In the genomic region with DNA sequence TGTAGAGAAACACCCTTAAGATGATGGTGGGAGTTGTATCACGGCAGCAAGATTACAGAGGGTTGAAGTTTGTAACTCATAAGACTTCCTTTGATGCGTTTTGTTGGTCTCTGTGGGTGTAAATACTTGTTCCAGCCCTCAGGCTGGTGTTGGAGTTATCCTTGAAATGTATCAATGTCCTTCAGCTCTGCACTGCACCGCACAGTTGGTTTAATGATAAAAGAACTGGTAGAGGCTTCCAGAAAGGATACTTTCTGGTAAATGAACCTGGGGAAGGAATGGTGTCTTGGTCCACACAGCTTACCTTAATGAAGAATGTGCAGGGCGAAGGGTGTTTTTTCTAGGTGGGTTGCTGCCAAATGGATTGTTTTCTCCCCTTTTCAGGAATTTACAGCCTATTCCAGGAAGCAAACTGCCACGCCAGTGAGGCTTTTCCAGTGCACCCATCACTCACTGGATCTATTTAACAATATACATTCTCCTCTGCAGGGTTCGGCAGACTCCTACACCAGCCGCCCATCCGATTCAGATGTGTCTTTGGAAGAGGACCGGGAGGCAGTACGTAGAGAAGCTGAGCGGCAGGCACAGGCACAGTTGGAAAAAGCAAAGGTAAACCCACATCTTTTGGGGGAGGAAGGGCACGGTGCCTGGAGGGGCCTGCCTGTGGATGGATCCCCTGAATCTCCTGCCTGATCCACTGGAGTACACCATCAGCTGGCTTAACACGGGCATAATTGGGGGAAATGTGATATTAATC, we compare ENCODE assay signal across 9 mouse cellular contexts.
DNase-seq lines count a peak whose midpoint lies in the region; ATAC-seq and TF ChIP-seq lines count a peak whose summit lies in the region.
"Had no signal": no experiment of that assay in that cellular context is flagged by ENCODE, and none has a peak within 500 bp of the region (broad histone marks: within the 10 kb centered on the region; RNA-seq: fewer than 3 reads in every experiment).

No protein-coding gene starts in this region.

- WGBS in embryonic facial prominence, embryonic 15.5 days = 33% methylated on average over 13 of the region's 13 CpGs
- WGBS in hindbrain, postnatal 0 days = 26% methylated on average over 13 of the region's 13 CpGs
- WGBS in neural tube, embryonic 14.5 days = 37% methylated on average over 13 of the region's 13 CpGs

- H3K27ac ChIP-seq in embryonic facial prominence, embryonic 15.5 days (replicated peaks) = no peak overlapping the region
- peak overlapping the region; percentile 77 for H3K27ac ChIP-seq in hindbrain, postnatal 0 days
- peak overlapping the region; percentile 58 for H3K27ac ChIP-seq in neural tube, embryonic 14.5 days (ENCODE audit: low read depth, low read length)
- H3K27ac ChIP-seq: liver, embryonic 15.5 days had no signal

- DNase-seq in layer of hippocampus, adult 11-12 months (ENCODE audit: low spot score) = peak; percentile 22
- no peak for DNase-seq in layer of hippocampus, adult 9-10 months (ENCODE audit: low spot score)
- peak; percentile 20 for DNase-seq in hindbrain, postnatal 0 days (ENCODE audit: low spot score)
- no peak for DNase-seq in thymus, postnatal 25 days
- no peak for DNase-seq in cerebellum, adult 9-10 months
- DNase-seq in cerebellum, postnatal 36 days = no peak

- peak overlapping the region; percentile 39; the same call in 1 of the 2 replicates for H3K4me2 ChIP-seq in embryonic facial prominence, embryonic 15.5 days (replicated peaks)
- peak overlapping the region; percentile 63 for H3K4me2 ChIP-seq in hindbrain, postnatal 0 days (ENCODE audit: low read depth, low read length)
- H3K4me2 ChIP-seq in neural tube, embryonic 14.5 days (ENCODE audit: low read depth, low read length) = peak overlapping the region; percentile 37
- H3K4me2 ChIP-seq: liver, embryonic 15.5 days had no signal

- no peak overlapping the region for H3K9ac ChIP-seq in embryonic facial prominence, embryonic 15.5 days
- peak overlapping the region; percentile 56 for H3K9ac ChIP-seq in hindbrain, postnatal 0 days (replicated peaks; ENCODE audit: low read length)
- peak overlapping the region; percentile 25; the same call in 1 of the 2 replicates for H3K9ac ChIP-seq in neural tube, embryonic 14.5 days (replicated peaks; ENCODE audit: low read depth, low read length)
- H3K9ac ChIP-seq: liver, embryonic 15.5 days had no signal

- H3K4me1 ChIP-seq in embryonic facial prominence, embryonic 15.5 days = peaks cover 6% of the 10 kb centered on the region; the same call in 1 of the 2 replicates
- H3K4me1 ChIP-seq in hindbrain, postnatal 0 days (ENCODE audit: insufficient read depth, low read length) = peaks cover 9% of the 10 kb centered on the region; the same call in 1 of the 2 replicates
- H3K4me1 ChIP-seq in neural tube, embryonic 14.5 days (ENCODE audit: control insufficient read depth, insufficient read depth, low read length) = peaks cover 10% of the 10 kb centered on the region; the same call in 1 of the 2 replicates
- H3K4me1 ChIP-seq: liver, embryonic 15.5 days had no signal

- no peak overlapping the region for H3K4me3 ChIP-seq in embryonic facial prominence, embryonic 15.5 days (replicated peaks)
- H3K4me3 ChIP-seq in hindbrain, postnatal 0 days (ENCODE audit: low read length) = peak overlapping the region; percentile 42
- peak overlapping the region; percentile 12 for H3K4me3 ChIP-seq in neural tube, embryonic 14.5 days (ENCODE audit: low read depth, low read length)
- H3K4me3 ChIP-seq: liver, embryonic 15.5 days had no signal

- TF ChIP-seq CTCF in hindbrain, postnatal 0 days (IDR thresholded peaks at IDR 0.05; ENCODE audit: low read depth) = no peak

- no peaks in the 10 kb centered on the region for H3K27me3 ChIP-seq in embryonic facial prominence, embryonic 15.5 days
- no peaks in the 10 kb centered on the region for H3K27me3 ChIP-seq in hindbrain, postnatal 0 days (ENCODE audit: insufficient read depth, low read length)
- H3K27me3 ChIP-seq in neural tube, embryonic 14.5 days (ENCODE audit: control insufficient read depth, insufficient read depth, low read length) = no peaks in the 10 kb centered on the region
- H3K27me3 ChIP-seq: liver, embryonic 15.5 days had no signal

- no peak for ATAC-seq in embryonic facial prominence, embryonic 15.5 days (ENCODE audit: insufficient number of reproducible peaks, low FRiP score, low TSS enrichment, low read depth)
- 0 out of 2 replicates have a peak, but pooled peaks have one; percentile 35 for ATAC-seq in hindbrain, postnatal 0 days
- ATAC-seq in neural tube, embryonic 14.5 days (ENCODE audit: low read depth) = no peak; the same call in 1 of the 2 replicates

- H3K36me3 ChIP-seq in embryonic facial prominence, embryonic 15.5 days = no peaks in the 10 kb centered on the region
- no peaks in the 10 kb centered on the region for H3K36me3 ChIP-seq in hindbrain, postnatal 0 days (ENCODE audit: insufficient read depth, low read length)
- H3K36me3 ChIP-seq in neural tube, embryonic 14.5 days (ENCODE audit: control insufficient read depth, insufficient read depth, low read length) = no peaks in the 10 kb centered on the region
- H3K36me3 ChIP-seq: liver, embryonic 15.5 days had no signal

- H3K9me3 ChIP-seq in embryonic facial prominence, embryonic 15.5 days (replicated peaks) = no peaks in the 10 kb centered on the region
- H3K9me3 ChIP-seq in hindbrain, postnatal 0 days (ENCODE audit: low read length) = no peaks in the 10 kb centered on the region
- H3K9me3 ChIP-seq in neural tube, embryonic 14.5 days (ENCODE audit: control insufficient read depth, low read length) = no peaks in the 10 kb centered on the region
- H3K9me3 ChIP-seq: liver, embryonic 15.5 days had no signal

Comparison
In these comparisons a context has a peak if more than half of its experiments do, and no peak if none do; other contexts are left out.
1. DNase-seq: peak in layer of hippocampus, adult 11-12 months (single experiment) and hindbrain, postnatal 0 days (single experiment); none in layer of hippocampus, adult 9-10 months (single experiment), thymus, postnatal 25 days (single experiment), cerebellum, adult 9-10 months (single experiment) and cerebellum, postnatal 36 days (0 of 2).
2. Peak in every context shown above with its lines, with median percentiles within 50 percentile points of each other: H3K4me2 ChIP-seq.